Mouse (Mus musculus): ENCODE results near the gene Stk38.

Stk38 gene

DNA sequence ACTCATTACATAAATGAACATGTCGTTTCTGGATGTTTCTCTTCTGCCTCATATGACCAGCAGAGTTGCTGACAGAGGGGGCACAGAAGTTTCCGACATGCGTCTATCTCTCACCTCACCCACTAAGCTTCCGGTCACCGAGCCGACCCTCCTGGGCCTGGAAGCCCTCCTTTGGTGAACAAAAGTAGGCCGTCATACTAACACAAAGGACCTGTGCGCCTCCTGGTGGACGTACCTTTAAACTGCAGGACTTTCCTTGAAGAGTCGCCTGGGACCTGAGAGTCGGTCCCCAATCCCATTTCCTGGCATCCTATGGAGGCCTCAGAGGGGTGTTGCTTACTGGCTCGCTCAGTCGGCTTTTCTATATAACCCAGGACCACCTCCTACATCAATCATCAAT, 81.4 kb downstream of the Stk38 start:
- peak; percentile 52 to 75 for DNase-seq (ENCODE audit: low spot score in 2 of 2)

DNA sequence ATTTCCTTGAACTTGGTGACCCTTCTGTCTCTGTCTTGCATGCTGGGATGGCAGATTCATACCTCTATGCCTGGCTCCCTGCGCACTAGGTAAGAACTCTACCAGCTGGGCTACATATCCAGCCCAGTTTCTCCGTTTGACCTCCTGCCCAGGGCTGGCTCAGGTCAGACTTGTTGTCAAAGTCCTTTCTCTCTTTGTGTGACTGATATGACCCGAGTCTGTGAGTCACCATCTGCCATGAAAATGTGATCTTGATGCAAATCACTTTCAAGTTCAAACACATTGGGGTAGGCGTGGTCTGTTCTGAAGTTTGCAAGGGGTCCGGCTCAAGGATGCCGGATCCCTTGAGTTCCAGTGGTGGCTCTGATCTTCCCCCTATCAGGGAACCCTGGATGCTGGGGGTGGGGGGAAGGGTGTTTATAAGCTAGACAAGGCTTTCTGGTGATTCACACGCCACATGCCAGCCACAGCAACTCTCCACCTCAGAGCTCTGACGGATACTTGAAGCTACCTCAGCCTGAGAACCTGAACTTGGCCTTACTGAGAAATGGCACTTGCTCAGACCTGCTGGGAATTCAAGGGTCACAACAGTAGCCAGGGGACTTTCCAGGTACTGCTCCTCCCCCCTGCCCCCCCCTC, 82.7 kb downstream of the Stk38 start:
- no peak for DNase-seq (ENCODE audit: low spot score in 2 of 2)

DNA sequence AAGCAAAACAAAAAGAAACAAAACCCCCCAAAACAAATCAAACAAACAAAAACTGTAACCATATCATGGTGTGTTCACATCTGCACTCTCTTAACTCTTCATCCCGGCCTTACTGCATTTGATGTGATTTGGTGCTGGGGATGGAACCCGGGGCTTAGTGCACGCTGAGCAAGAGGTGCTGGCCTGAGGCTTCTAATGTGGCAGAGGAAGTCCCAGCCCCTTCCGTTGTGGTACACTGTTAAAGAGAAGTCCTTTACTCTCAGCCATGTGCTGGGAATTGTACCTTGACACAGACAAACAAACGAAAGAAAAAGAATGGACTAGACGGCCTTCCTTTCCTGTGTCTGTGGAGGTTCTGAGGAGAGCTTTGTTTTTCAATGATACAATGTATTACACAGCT, 85.7 kb downstream of the Stk38 start:
- no peak for DNase-seq (ENCODE audit: low spot score in 2 of 2)

DNA sequence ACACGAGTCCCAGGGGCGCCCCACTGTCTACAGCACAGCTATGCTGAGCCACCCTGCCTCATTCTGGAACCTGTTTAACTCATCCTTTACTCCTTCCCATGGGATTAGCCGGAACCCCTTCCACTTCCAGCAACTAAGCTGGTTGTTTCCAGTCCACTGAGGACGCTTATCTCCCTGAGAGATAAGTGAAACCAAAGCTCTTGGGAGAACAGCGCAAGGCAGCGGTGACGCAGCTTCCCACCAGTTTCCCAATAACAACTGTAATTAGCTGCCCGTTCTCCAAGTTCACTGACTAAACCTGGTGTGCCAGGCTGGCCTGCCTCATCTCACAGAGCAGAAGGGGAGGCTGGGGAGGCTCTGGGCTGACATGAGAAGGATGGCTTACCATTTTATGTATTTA, 86.7 kb downstream of the Stk38 start:
- DNase-seq (ENCODE audit: low spot score in 2 of 2) = peak; percentile 40 to 57

Measured in heart, adult 9 months (tissue).